Mouse (Mus musculus): ENCODE results near the gene Ammecr1. TPM values are rescaled to one million over a fixed set of nuclear protein-coding genes. Genes with fewer than 3 reads are reported as not detected.

Ammecr1 gene
- polyA plus RNA-seq, 1 experiment from 2014 or later: 11.0 TPM

- Histone ChIP-seq H3K4me2 (replicated peaks) (no peak overlapping the region), H3K27me3 (replicated peaks) (no peaks in the 10 kb centered on the region), H3K4me3 (replicated peaks) (no peak overlapping the region), H3K9ac (no peak overlapping the region), H3K9me3 (no peaks in the 10 kb centered on the region), H3K36me3 (no peaks in the 10 kb centered on the region), H3K4me1 (replicated peaks) (no peaks in the 10 kb centered on the region), H3K27ac (no peak overlapping the region)
- 80% methylated on average over 6 of the region's 6 CpGs for WGBS
- no peak for ATAC-seq
Measured at GRCm38 (mm10) chrX:142821239-142821638, 145.3 kb downstream of the Ammecr1 start.

GRCm38 (mm10) chrX:142818057-142818682 lies 148.4 kb downstream of the Ammecr1 start:
- Histone ChIP-seq H3K9me3 (no peaks in the 10 kb centered on the region), H3K9ac (no peak overlapping the region), H3K36me3 (no peaks in the 10 kb centered on the region), H3K4me3 (replicated peaks) (no peak overlapping the region), H3K4me1 (replicated peaks) (no peaks in the 10 kb centered on the region), H3K4me2 (replicated peaks) (no peak overlapping the region), H3K27me3 (replicated peaks) (no peaks in the 10 kb centered on the region), H3K27ac (no peak overlapping the region)
- WGBS: 42% methylated on average over 10 of the region's 10 CpGs
- no peak for ATAC-seq

- H3K4me3 ChIP-seq (replicated peaks): no peak overlapping the region
- no peaks in the 10 kb centered on the region for H3K36me3 ChIP-seq
- no peaks in the 10 kb centered on the region for H3K27me3 ChIP-seq (replicated peaks)
- no peak overlapping the region for H3K9ac ChIP-seq
- ATAC-seq: 0 out of 2 replicates have a peak, but pooled peaks have one; percentile 28
- H3K4me1 ChIP-seq (replicated peaks): no peaks in the 10 kb centered on the region
- H3K9me3 ChIP-seq: no peaks in the 10 kb centered on the region
- no peak overlapping the region for H3K27ac ChIP-seq
- H3K4me2 ChIP-seq (replicated peaks): no peak overlapping the region
- 22% methylated on average over 6 of the region's 6 CpGs for WGBS
Measured at GRCm38 (mm10) chrX:142813146-142813545, 153.4 kb downstream of the Ammecr1 start.

DNA sequence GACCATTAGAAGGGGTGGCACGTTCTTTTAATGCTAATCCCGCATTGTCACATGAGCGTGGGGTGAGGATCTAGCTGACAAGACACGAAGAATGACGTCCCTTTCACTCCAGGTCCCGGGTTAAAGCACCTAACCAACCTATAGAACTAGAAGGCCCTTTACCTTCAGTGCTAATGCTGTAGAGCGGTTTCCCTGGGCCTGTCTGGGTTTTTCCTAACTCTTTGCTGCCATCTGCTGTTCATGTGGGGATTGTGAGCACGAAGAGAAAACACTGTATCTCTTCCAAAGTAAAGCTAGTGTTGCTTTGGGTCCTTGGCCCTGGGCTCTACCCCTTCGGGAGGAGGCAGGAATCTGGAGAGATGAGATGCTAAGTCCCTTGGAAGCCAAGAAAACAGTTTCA lies 158.1 kb downstream of the Ammecr1 start:
- Histone ChIP-seq H3K4me1 (replicated peaks) (0 out of 2 replicates have a peak, but pooled peaks cover 5% of the 10 kb centered on the region), H3K4me2 (replicated peaks) (no peak overlapping the region), H3K27me3 (replicated peaks) (no peaks in the 10 kb centered on the region), H3K4me3 (replicated peaks) (no peak overlapping the region), H3K27ac (no peak overlapping the region), H3K9me3 (no peaks in the 10 kb centered on the region), H3K36me3 (no peaks in the 10 kb centered on the region), H3K9ac (no peak overlapping the region)
- ATAC-seq: no peak
- 41% methylated on average over 9 of the region's 9 CpGs for WGBS

GRCm38 (mm10) chrX:142806620-142807061 lies 159.9 kb downstream of the Ammecr1 start:
- Histone ChIP-seq H3K27ac (peak overlapping the region; percentile 27), H3K4me2 (replicated peaks) (no peak overlapping the region), H3K4me3 (replicated peaks) (no peak overlapping the region), H3K4me1 (replicated peaks) (0 out of 2 replicates have a peak, but pooled peaks cover 5% of the 10 kb centered on the region), H3K9ac (no peak overlapping the region), H3K27me3 (replicated peaks) (no peaks in the 10 kb centered on the region), H3K9me3 (no peaks in the 10 kb centered on the region), H3K36me3 (no peaks in the 10 kb centered on the region)
- WGBS: 34% methylated on average over 10 of the region's 10 CpGs
- ATAC-seq: peak; percentile 85

DNA sequence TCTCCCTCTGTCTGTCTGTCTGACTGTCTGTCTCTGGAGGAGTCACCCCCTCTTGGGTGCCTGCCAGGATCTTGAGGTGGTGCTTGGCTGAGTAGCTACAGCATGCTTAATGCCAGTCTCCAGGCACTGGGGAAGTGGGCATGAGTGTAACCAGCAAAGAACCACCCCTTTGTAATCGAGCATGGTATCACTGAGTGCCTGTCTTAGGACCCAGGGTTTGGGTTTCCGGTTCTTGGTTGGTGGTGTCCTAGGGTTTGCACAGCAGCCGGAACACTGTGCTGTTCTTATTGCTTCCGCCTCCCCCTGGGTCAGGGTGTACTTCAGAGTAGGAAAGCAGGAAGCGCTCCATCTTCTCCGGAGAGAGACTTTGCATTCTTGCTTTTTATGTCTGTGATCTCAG lies 160.4 kb downstream of the Ammecr1 start:
- Histone ChIP-seq H3K36me3 (no peaks in the 10 kb centered on the region), H3K27ac (peak overlapping the region; percentile 27; the same call in 1 of the 2 replicates), H3K27me3 (replicated peaks) (no peaks in the 10 kb centered on the region), H3K4me2 (replicated peaks) (no peak overlapping the region), H3K4me1 (replicated peaks) (0 out of 2 replicates have a peak, but pooled peaks cover 5% of the 10 kb centered on the region), H3K9me3 (no peaks in the 10 kb centered on the region), H3K4me3 (replicated peaks) (no peak overlapping the region), H3K9ac (no peak overlapping the region)
- WGBS: 59% methylated on average over 6 of the region's 6 CpGs
- ATAC-seq: peak; percentile 48; the same call in 1 of the 2 replicates

DNA sequence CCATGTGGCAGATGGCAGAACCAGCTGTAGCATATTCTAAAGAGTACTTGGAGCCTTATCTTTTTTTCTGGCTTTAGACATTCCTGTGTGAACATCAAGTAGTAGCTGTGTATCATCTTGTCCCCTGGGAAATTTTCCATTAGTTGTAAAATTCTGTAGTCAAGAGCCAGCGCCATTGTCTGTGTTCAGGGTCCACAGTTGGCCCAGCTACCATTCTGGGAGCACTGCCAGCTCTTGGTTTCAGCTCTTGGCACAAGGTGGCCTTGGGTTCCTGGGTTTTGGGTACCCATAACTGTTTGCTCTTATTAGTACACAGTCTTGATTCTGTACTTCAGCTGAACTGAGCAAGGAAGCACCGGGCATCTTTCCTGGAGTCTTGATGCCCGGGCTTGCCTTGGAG lies 161.9 kb downstream of the Ammecr1 start:
- Histone ChIP-seq H3K4me2 (replicated peaks) (no peak overlapping the region), H3K4me3 (replicated peaks) (no peak overlapping the region), H3K27ac (no peak overlapping the region), H3K36me3 (no peaks in the 10 kb centered on the region), H3K9me3 (no peaks in the 10 kb centered on the region), H3K27me3 (replicated peaks) (no peaks in the 10 kb centered on the region), H3K9ac (no peak overlapping the region), H3K4me1 (replicated peaks) (0 out of 2 replicates have a peak, but pooled peaks cover 5% of the 10 kb centered on the region)
- 91% methylated on average over 3 of the region's 3 CpGs for WGBS
- no peak for ATAC-seq

Other genes starting within 250 kb of the Ammecr1 start
- gene Rtl9, start 132.9 kb upstream of the Ammecr1 start, polyA plus RNA-seq (2015; fragmentation: Nextera tagmentation; extraction: Ambion mirVana): 0.39 and 0.45 TPM in 2 replicates